Mouse (Mus musculus) hindlimb bud, embryonic 11.5 days (tissue): Measurements from ENCODE around the gene Olfr1428.
"Not testable (repeated sequence)": the region's sequence is repeated elsewhere in the genome, so short reads cannot be mapped to it uniquely, and the experiment has no call there.

Source experiments
- DNase-seq: peaks from one replicate; pipeline ENCODE4 v3.0.0-alpha.2; 2012; ENCODE audit warnings: low read depth, low spot score; ENCODE audit errors: extremely low spot score

The Olfr1428 gene

GRCm38 (mm10) chr19:12115797-12116196 lies at the start of gene Olfr1428:
Gene Olfr1428, minus strand, starts transcription at chr19:12115897.
- DNase-seq, result no peak

GRCm38 (mm10) chr19:12145452-12145851 lies 29.8 kb upstream of the Olfr1428 start:
- DNase-seq, result no peak

DNA sequence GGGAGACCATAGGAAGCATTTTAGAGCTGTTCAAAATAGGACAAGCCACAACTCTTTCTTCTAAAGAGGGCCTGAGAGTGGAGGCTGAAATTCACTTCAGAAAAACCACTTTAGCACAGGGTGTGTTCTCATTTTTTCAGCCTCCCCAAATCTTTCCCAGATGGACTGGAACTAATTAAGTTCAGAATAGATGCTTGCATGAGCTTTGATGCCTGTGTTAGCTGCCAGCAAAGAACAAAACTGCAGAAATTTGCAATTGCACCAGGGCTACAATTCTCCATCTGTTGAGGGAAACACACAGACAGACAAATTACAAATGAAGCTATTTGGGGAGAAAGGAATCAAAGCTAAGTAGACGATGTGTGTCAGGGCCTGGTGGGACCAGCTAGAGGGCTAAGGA lies 27.7 kb upstream of the Olfr1428 start:
- no peak for DNase-seq

GRCm38 (mm10) chr19:12134289-12134688 lies 18.6 kb upstream of the Olfr1428 start:
- DNase-seq, result no peak

GRCm38 (mm10) chr19:12123103-12123502 lies 7.4 kb upstream of the Olfr1428 start, which contains the start of gene Olfr76:
Gene Olfr76, minus strand, starts transcription at chr19:12123203.
- DNase-seq, result no peak

- DNase-seq, result no peak
These were observed 767 bp upstream of the Olfr1428 start for GRCm38 (mm10) chr19:12116464-12116863.

DNA sequence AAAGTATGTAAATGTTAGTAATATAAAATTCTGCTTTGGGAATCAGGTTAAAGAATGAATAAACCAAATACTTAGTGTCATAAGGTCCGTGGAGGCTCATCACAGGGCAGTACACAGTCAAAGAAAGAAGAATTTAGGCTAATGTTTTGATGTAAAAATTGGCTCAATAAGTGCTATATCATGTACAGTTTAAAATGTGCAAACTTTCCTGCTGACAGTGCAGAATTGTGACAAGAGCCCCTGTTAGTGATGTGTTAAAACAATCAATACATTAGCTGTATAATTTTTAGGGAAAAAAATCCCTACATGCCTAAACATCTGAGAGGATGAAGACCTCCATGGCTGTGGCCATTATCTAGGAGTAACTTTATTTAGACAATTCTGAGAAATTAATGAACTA lies 1.9 kb downstream of the Olfr1428 start:
- no peak for DNase-seq

GRCm38 (mm10) chr19:12104541-12104940 lies 11.2 kb downstream of the Olfr1428 start:
- DNase-seq, result no peak

DNA sequence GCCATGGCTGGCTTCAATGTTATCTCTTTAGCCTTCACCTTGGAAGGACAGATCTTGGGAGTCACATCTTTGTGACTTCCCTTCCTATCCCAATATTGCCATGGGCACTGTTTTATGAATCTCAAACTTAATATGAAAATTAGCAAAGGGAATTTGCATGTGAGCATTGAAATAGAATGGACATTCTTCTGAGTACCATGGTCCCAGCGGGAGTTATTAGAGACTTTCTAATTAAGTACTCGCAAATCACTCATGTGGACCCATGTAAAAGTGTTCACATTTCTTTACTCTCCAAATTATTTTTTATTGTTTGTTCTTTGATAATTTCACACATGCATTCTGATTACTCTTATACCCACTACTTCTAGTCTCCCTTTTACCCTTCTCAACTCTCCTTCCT lies 12.5 kb downstream of the Olfr1428 start, which contains the start of gene Olfr1427:
Gene Olfr1427, minus strand, starts transcription at position 101 of the 400 bp plus-strand sequence.
- no peak for DNase-seq

DNA sequence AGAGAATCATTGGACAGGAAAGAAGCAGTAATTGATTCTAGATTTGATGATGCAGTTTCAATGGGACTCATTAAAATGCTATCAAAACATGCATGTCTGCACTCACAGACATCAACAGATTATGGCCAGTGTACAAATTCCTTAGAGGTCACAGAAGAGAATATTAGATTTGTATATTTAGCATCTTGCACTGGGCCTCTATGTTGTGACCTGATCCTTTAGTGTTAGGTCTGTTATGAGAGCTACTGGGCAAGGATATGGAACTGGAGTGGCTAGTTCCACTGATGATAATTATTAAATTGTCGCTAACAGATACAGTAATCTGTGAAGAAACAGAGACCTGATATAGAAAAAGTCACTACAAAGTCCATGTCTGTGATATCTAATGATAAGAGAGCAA lies 23.8 kb downstream of the Olfr1428 start, which contains the start of gene Olfr1426:
Gene Olfr1426, minus strand, starts transcription at position 101 of the 400 bp plus-strand sequence.
- no peak for DNase-seq

GRCm38 (mm10) chr19:12077631-12078030 lies 38.1 kb downstream of the Olfr1428 start, which contains the start of gene Olfr1425:
Gene Olfr1425, minus strand, starts transcription at chr19:12077731.
- DNase-seq, result not testable (repeated sequence)

GRCm38 (mm10) chr19:12069546-12069945 lies 46.2 kb downstream of the Olfr1428 start:
- not testable (repeated sequence) for DNase-seq

DNA sequence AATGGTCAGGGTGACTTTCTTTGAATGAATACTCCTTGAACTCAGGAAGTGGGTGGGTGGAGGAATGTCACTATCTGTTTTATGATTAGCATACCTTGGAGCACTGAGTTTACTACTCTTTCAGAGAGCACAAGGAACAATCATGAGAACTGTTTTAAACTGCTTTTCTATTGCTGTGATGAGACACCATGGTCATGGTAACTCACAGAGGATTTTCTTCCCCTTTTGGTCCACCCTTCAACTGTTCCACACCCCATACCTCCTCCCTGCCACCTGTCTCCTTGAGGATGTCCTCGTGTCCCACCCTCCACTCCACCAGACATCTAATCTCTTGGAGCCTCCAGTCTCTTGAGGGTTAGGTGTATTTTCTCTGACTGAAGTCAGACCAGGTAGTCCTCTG lies 47.9 kb downstream of the Olfr1428 start:
- not testable (repeated sequence) for DNase-seq

DNA sequence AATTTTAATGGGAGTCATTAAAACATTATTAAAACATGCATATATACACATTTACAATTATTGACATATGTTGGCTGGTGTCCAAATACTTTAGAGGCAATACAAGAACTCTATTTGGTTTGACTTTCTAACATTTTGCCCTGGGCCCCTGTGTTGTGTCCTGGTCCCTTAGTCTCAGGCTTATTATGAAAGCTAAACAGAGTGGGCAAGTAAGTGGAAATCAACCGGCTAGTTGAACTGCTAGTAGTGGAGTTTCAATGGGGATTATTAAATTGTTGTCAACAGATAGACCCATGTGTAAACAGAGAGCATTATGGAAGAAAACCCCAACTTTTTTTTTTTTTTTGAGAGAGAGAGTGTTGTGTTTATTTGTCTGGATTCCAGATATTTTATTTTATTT lies 53.1 kb downstream of the Olfr1428 start, which contains the start of gene Olfr1424:
Gene Olfr1424, minus strand, starts transcription at position 101 of the 400 bp plus-strand sequence.
- not testable (repeated sequence) for DNase-seq
